Mouse (Mus musculus) thymus, postnatal 36 days (tissue): ENCODE measurements around the gene Ncapd2.

Source experiments
- DNase-seq, 2 experiments: peaks; one replicate each; pipeline ENCODE4 v3.0.0; 2022; ENCODE audit warnings: mixed read lengths in 2 of 2

The Ncapd2 gene

DNA sequence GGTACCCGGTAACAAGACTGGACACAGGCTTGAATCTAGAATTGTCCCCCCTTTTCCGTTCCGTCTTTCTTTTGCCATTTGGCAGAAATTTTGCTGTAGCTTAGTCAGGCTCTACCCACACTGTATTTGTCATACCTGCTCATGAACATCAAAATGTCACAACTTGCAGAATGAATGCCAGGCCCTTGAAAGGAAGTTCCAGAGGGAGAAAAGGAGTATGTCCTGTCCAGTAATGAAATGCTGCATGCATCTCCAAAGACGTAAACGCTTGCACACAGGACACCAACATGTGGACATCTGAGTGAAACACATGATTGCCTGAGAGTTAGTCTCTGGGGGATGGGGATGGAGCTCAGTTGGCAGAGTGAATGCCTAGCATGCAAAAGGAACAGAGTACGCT lies 22.2 kb upstream of the Ncapd2 start:
- DNase-seq = no peak

DNA sequence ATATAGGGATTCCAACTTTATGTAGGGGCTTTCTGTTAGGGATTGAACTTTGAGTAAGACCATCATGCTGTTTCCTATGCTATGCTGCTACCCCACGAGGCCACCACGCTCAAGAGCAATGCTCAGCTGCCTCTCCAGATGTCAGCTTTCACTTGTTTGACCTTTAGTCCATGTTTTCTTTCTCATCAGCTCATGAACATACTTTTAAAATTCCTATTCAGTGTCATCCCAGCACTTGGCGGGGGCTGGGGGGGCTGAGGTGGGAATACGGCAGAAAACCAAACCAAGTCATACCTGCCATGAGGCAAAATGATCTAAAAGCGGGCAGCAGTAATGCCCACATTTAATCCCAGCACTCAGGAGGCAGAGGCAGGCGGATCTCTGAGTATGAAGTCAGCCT lies 21.6 kb upstream of the Ncapd2 start:
- DNase-seq = no peak

DNA sequence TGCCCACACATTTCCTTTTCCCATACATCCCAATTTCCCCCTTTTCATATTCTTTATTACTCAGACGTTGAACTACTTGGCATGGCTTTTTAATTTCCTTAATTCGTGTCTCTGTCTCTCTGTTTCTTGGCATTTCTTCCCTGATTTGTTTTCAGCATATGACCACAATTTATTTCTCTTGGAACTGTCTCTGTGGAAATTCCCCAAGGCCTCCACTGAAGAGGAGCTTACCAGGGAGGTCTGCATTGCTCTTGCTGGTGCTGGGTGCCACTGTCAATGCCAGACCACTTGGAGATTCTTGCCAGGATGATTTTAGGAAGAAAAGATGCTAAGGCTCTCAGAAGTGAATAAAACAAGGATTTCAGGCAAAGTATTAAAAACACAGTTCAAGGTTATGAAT lies 21.1 kb upstream of the Ncapd2 start:
- DNase-seq = no peak

DNA sequence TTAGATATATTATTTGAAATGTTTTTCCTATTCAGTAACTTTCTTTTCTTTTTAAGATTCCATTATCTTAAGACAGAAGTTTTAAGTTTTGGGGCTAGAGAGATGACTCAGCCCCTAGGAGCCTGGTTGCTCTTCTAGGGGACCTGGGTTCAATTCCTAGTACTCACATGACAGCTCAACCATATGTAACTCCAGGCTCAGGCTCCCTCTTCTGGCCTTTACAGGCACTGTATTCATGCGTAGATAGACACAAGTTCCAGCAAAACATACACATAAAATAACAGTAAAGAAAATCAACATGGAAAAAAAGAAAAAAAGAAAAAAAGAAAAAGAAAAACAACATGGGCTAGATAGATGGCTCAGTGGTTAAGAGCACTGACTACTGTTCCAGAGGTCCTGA lies 18.9 kb upstream of the Ncapd2 start:
- DNase-seq = peak in 1 of 2 experiments; percentile 14

DNA sequence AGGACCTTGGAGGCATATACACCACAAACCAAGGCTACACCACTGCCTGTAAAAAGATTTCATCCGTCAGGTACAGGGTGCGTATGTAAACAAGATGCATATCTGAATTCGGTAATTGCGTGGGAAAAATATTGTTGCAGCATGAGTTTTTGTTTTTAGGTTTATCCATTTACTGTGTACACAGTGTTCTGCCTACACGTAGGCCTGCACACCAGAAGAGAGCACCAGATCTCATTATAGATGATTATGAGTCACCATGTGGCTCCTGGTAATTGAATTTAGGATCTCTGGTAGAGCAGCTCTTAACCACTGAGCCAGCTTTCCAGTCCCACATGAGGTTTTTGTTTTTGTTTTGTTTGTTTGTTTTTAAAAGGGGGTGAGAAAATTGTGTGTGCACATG lies 5.7 kb upstream of the Ncapd2 start:
- no peak for DNase-seq

DNA sequence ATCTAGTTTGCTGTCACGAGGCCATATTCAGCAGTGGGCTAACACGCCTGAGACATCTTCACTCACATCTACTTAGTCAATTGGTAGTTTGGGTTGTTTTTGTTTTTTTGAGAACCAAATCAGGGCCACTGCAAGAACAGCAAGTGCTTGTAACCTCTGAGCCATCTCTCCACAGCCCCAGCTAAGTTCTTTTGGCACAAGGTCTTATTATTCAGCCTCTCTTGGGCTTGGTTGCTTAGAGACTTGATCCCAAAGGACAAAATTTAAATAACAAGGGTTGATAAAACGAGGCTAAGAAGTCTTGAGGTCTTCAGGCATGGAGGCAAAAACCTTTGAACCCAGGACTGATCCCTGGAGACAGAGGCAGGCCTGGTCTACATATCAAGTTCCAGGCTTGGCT lies 4.8 kb upstream of the Ncapd2 start:
- no peak for DNase-seq

DNA sequence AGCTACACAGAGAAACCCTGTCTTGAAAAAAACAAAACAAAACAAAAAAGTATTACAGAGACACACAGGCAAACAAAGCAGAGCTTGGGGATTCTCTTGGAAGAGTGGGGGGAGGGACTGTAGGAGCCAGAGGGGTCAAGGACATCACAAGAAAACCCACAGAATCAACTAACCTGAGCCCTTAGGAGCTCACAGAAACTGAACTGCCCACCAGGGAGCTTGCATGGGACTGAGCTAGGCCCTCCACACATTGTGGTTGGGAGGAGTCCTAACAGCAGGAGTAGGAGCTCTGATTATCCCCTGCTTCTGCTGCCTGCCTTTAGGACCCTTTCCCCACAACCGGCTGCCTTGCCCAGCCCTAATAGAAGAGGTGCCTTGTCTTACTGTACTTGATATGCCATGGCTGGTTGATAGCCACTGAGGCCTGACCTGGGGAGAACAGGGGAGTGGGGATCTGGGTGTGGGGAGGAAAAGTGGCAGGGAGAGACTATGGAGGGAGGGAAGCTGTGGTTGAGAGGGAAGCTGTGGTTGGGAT lies 4.1 kb upstream of the Ncapd2 start:
- no peak for DNase-seq

DNA sequence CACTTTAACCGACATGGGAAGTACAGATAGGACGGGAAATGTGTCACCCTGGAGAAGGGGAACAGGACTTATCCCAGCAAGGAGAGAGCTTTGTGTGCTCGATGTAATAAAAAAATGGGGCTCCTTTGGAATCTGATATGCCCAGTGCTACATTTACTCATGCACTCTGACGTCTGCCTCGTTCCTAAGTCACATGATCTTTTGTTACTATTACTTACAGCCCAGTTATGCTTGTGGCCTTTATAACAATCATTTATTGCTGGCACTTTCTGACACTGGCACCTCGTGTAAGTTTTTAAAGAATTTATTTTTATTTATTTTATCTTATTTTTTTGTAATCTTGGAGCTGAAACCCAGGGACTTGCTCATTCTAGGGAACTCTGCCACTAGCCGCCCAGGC lies 1.9 kb upstream of the Ncapd2 start:
- no peak for DNase-seq

DNA sequence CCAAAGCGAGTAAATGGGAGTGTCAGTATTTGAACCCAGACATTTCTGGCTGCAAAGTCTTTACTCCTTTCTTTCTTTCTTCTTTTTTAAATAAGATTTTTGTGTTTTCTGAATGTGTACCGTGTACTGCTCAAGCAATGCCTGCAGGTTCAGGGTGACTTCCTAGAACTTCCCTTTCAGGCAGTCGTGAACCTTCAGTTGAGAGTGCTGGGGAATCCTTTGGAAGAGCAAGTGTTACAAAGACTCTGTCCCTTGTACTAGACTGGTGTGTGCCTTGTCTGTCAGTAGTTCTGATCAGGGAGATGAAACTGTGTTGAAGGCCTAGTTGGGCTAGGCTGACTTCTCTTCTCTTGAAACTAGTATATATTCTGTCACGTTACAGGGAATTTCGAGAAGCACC lies 1.3 kb upstream of the Ncapd2 start:
- no peak for DNase-seq

DNA sequence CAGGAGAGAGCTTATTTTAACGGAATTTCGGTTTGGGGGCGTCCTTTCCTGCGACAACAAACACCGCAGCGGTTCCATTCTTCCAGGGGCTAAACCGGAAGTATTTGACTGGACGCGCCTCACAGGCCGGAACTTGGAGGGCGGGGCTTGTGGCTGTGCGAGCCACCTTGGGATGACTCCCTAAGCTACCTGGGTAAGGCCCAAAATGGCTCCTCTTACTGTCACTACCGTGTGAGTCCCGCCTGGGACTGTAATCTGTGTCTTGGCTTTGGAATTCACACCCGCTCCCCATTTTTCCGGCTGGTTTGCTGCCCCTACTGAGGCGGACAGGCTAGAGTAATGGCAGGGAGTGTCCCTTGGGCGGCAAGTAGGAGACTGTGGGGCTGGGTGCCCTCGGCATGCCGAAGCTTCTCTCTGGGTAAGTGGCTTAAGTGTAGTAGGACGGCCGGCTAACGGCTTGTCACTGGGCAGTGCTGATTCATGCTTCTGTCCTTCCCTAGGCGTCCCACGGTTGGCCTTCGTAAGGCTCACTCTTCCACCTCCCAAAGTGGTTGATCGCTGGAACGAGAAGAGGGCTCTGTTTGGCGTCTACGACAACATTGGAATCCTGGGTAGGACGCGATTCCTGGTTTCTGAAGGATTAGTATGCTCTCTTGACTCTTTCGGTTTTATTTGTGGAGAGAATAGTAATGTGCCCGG lies 664 bp upstream of the Ncapd2 start:
- peak; percentile 86 to 90 for DNase-seq

DNA sequence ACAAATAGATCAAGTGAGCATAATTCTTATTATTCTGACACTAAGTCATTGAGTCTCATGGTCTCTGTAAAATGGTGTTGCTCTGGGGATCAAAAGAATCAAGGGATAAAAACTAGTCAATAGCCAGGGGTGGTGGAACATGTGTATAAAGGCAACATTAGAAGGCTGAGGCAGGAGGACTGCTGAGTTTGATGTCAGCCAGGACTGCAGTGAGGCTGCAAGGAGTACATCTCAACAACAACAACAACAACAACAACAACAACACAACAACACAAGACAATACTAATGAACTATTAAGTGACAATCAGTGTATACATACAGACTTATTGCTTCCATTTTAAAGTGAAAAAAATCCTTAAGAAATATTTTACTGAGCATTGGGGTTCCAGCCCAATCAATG lies 685 bp downstream of the Ncapd2 start:
- DNase-seq = no peak

DNA sequence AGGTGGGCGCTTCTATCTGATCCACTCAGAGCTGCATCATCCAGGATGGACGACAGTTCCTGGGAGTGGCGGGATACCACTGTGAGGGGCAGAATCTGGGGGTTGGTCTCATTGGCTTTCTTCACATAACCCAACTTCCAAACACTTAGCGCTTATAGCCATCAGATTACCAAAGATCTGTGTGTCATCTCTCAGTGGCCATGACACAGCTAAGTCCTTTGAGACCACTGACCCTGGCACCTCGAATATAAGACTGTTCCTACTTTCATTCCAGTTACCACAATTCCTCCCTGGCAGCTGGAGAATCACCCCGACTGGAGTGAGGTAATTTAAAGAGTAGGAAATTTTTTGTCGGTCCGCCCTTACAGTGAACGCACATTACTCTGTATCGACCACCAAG lies 5.3 kb downstream of the Ncapd2 start:
- DNase-seq = no peak

DNA sequence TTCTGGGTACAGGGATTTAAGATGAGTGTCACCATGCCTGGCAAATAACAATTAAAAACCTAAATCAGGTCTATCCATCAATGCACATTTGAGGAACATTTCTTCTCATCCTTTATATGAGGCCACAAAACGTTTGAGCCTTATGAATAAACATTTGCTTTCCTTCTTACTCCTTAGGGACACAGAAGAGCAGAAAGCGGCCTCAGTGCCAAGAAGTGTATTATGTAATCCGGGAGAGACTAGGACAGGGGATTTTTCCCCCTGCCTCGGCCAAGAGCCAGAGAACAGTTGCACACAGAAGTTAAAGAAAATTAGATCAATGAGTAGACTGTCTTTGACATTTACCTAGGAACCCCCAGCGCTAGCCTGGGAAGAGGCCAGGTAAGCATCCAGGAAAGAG lies 9.4 kb downstream of the Ncapd2 start:
- no peak for DNase-seq

DNA sequence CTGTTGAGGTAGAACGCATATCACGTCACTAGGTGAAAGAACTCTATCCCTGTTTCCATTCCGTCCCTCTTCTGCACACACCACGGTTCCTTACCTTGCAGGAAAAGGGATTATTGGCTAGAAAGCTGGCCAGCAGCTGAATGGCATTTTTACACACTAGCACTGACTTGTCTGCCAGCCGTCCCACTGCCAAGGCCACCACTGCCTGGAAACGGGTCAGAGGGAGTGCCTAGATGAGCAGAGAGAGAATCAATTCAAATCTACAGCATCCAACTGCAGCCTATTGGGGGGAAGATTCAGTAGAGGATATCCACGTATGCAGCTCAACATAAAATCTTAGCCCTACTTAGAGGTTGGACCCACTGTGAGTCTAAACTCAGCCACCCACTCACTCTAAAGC lies 11.9 kb downstream of the Ncapd2 start:
- DNase-seq = no peak

DNA sequence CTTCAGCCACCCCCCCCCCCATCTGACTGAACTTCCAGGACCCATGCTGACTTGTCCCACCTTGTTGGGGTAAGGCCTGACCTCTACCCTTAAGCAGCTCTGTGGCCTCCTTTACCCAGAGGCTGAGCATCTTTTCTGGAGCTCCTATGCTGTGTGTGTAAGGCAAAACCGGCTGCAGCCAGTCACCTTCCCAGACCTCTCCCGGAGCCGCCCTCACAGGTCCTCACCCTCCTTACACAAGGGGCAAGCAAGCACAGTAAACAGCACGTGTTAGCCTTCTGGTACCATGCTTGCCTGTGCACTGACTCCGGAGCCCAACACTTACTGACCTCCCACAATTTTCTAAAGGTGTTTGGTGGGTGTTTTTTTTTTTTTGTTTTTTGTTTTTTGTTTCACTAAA lies 16.0 kb downstream of the Ncapd2 start:
- DNase-seq = no peak

DNA sequence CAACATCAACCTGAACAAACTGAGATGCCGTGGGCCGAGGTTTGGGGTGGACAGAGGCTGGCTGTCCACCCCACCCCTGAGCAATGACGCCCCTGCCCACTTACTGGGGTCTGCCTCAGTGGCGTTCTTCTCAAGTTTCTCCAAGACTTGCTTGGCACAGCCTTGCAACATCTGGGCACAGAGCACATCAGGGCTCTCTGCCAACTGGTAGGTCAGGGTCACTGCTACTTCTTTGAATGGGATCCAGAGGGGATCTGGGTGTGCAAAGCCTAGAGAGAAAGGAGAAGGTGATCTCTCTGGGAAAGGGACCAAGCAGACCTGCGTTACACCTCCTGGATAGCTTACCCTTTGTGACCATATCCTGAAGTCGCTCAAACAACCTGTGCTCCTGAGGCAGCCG lies 18.2 kb downstream of the Ncapd2 start:
- DNase-seq = no peak

DNA sequence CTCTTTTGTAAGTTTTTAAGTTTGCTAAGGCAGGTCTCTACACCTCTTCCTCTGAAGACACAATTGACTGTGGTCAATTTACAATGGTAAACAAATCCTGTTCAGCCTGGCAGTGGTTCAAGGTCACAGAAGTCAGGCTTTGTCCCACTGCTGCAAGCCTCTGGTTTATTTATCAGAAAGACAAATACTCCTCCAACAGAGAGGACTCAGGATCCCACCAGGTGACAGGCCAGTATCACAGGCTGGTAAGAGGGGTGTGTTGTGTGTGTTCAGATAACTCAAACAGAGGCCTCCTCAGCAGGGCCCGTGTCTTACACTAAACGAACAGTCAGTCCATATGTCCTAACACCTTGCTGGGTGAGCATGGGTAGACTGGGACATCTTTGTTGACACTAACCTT lies 19.0 kb downstream of the Ncapd2 start:
- DNase-seq = no peak

DNA sequence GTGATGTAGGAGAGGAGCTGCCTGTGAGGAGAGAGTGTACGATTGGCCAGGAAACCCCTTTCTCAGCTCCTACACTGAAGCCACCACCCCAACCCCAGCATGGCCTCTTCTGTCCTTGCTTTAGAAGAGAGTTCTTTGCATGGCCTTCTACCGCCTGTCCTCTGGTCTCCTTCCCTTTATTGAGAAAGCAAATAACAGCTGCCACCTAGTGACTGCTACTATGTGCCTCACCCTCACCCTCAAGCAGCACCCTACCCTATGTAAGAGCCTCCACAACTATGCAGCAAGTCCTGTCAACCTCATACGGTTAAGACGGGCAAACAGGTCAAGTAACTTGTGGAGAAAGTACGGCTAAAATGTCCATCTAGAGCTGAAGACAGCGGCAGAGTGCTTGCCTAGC lies 21.3 kb downstream of the Ncapd2 start:
- DNase-seq = no peak

DNA sequence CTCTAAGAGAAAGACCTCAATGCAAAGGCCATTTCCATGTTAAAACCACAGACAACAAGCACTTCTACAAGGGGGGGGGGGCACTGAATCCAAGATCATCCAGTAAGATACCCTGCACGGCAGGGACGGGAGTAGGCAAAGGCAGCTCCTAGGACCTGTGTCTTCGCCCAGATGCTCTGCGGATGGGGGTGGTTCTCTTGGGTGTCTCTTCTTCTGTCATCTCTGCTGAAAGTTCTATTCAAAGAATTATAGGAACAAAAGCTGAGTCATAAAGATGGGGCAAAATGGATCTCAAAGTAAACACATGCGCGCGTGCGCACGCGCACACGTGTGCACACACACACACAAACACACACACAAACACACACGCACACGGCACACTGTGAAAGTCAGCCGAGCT lies 23.4 kb downstream of the Ncapd2 start:
- no peak for DNase-seq

DNA sequence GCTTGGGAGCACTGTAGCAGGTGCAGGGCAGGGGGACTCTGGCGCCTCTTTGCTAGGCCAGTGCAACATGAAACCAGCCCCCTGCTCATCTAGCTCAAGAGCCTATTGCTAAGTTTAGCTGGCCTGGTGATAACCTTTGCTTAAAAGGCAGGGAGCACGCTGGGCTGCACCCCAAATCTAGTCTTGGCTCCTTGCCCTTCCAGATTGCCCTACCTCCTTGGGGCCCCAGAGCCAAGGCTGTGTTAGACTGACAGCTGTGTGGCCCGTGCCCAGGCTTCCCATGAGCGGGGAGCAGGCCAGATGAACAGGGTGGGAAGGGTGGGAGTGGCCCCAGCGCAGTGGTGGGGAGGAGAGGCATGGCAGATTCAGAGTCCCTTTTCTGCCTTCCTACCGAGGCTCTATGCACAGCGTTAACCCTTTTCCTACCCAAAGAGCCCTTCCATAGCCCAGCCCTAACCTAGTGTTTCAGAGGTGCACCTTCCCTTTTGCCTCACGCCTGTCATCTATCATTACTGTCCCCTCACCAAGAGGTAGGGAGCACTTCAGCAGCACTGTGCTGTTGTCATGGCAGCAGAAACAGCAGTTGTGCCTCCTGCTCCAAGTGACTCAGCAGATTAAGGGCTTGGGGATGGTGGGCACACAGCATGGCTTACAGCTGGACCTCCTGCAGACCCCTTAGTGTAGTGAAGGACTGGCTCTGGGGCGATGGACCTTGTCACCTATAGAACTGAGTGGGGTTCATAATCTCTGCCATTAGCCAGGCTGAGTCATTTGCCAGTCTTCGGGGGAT lies 24.4 kb downstream of the Ncapd2 start:
- DNase-seq = no peak

DNA sequence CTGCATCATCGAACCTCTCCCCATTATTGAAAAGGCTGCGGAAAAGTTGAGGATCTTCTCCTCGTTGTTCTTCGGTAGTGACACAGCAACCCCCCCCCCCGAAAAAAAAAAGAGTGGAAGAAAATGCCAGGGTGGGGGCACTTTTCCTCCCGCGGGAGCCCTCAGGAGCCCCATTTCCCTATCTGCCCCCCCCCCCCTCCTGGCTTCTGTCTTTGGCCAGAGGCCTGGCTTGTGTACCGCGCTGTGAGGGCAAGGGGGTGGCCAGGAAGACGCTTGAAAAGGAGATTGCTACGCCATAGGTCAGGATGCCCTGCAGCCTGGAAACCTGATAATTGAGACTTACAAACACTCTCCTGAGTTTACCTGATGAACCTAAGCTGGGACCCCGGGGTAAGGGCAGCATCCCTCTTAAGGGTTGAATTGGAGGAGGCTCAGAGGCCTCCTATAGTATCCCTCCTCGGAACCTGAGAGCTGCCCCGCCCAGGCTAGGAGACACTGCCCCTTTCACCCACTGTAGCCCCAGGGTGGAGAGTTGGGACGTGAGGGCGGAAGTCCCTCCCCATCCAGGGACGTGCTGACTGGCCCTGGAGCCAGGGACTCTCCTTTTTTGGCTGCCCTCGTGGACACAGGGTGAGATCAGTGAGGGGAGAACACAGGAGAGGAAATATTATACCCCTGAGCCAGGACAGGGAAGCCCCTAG lies 25.3 kb downstream of the Ncapd2 start, which contains the start of gene Gapdh:
Gene Gapdh, minus strand, starts transcription at position 417 of the 701 bp plus-strand sequence.
- peak in 1 of 2 experiments; percentile 47 for DNase-seq

DNA sequence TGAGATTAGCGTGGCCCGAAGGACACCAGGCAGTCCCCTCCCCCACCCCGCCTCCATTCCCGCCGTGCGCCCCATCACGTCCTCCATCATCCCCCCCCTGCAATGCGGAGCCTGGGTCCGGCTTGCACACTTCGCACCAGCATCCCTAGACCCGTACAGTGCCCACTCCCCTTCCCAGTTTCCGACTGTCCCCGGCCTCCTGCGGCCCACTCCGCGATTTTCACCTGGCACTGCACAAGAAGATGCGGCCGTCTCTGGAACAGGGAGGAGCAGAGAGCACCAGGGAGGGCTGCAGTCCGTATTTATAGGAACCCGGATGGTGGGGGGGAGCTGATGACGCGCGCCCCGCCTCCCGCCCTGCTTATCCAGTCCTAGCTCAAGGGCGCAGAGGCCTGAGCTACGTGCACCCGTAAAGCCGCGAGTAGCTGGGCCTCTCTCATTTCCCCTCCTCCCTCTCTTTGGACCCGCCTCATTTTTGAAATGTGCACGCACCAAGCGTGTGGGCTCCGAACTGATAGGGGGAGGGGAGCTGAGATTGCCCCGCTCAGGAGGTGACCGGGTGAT lies 26.1 kb downstream of the Ncapd2 start:
- peak; percentile 95 to 97 for DNase-seq

DNA sequence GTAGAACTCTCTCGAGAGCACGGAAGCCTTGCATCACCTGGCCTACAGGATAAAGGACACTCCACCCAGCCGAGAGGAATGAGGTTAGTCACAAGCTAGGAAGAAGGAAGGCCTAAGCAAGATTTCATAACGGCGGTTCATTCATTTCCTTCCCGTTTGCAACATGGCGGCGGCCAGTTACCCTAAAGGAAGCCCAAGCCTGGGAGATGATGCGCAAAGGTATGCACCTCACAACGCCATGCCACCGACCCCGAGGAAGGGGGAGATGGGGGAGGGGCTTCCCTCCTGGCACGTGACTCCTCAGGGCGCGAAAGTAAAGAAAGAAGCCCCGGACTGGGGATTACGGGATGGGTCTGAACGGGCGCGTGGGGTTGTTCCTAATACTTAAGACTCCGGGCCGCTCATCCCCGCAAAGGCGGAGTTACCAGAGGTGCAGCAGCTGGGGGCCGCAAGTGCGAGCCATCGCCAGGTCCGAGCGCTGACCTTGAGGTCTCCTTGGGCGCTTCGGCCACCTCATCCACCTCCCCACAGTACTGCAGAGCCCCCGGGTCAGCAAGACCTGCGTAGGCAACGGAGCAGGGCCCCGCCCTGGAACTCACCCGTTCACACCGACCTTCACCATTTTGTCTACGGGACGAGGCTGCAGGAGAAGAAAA lies 26.7 kb downstream of the Ncapd2 start:
- peak; percentile 63 to 73 for DNase-seq
